Mouse (Mus musculus): Measurements from ENCODE around the gene Mitd1.
A peak's percentile ranks its signal among the peaks of the same experiment; 100 is the strongest.

Gene Mitd1

DNA sequence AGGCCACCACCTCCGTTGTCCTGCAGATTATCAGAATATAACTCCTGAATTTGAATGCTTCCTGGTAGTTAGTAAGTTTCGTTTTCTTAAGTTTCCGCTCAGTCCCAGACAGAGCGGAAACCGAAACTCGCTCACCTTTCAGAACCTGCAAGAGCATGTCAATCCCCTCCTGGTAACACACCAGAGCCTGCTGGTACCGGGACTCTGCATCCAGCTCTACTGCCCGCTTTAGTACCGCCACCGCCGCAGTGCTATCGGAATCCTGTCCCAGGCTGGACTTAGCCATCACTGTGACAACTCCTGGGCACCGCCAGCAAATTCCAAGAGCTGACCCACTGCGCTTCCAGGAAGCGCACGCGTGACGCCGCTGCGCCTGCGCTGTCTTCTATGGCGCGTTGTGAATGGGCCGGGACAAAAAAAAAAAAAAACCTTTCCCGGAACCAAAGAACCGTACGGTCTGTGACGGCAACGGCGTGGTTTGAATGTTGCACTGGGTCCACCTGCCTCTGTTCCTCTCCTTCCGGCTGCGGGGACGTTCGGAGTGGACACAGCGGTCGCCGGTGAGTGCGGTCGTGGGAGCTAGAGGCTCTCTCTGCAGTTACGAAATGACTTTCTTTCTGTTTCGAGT, at the start of gene Mitd1, which contains the start of gene Mrpl30:
TSS of gene Mitd1 (minus strand) at position 387 of the 628 bp plus-strand sequence.
TSS of gene Mrpl30 (plus strand) at position 453 of the 628 bp plus-strand sequence.
- peak; percentile 96 for DNase-seq (ENCODE audit: low read depth, low spot score)

DNA sequence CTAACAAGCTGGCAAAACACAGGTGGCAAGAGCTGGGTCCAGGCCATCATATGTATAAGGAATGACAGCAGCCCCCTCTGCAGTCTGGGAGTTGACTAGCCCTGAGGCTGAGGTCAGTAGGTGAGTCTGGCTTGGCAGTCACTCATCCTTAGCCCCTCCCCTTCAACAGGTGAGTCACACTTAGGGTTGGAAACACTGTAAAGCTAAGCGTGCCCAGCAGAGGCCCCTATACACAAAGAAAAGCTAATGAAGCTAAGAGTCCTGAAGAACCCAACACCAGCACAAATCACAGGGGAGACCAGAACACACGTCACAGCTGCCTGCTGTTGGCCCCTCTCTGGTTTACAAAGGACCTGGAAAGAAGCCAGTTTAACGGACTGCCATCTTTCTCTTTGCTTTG, 41.6 kb upstream of the Mitd1 start:
- DNase-seq (ENCODE audit: low read depth, low spot score) = peak; percentile 59

GRCm38 (mm10) chr1:37925971-37926370, 35.8 kb upstream of the Mitd1 start:
- no peak for DNase-seq (ENCODE audit: low read depth, low spot score)

DNA sequence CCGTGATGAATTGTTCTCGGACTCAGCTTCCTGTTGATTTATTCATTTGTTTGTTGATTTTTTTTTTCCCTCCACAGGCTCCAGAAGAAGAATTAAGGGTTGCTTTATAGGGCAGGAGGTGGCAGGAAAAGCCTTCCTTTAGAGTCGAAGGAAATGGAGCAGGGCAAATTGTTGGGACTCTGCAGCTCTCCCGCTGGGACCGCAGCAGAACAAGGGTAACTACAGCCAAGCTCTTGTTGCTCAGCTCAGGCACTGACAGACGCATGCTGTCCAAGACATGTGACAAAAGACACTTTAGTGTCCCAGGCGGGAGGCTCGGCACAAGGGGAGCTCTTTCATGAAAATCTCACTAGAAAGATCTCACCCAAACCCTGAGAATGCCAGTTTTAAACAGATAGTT, 32.3 kb upstream of the Mitd1 start:
- no peak for DNase-seq (ENCODE audit: low read depth, low spot score)

DNA sequence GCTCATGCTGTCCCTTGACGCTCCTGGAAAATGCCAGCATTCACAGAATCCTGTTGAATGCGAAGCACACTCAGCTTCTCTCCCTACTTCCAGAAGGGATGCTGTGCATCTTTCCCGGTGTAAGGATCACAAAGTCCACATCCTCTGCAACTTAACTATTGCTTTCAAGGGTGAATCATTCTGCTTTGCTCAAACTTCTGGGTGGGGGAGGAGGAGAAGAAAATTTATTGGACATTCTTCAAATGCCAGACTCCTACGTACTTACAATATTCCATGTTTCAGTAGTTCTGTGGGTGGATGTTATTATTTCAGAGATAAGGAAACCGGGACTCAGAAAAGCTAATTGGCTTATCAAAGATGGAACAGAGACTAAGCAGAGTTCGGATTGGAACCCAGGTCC, 27.9 kb upstream of the Mitd1 start:
- no peak for DNase-seq (ENCODE audit: low read depth, low spot score)

DNA sequence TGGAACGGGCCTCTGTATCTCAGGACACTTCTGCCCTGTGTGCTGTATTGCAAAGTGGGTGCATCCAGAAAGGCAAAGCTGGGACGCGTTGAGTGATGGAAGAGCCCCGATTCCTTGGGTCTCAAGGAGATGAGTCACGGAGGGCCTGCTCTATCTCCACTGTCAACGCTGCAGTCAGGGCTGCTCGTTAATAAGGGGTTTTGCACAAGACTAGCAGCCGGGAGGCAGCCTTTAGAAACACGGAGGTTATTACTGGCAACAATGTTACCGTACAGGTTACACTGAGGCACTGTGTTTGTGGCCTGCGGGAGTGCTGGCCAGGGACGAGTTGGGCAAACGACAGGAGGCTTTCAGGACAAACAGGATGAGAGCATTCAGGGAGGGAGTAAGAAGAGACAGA, 27.5 kb upstream of the Mitd1 start:
- DNase-seq (ENCODE audit: low read depth, low spot score) = no peak

GRCm38 (mm10) chr1:37916393-37916792, 26.2 kb upstream of the Mitd1 start, which contains the start of gene Lyg2:
Gene Lyg2 (minus strand): TSS chr1:37916493.
- no peak for DNase-seq (ENCODE audit: low read depth, low spot score)

GRCm38 (mm10) chr1:37912751-37913150, 22.5 kb upstream of the Mitd1 start:
- DNase-seq (ENCODE audit: low read depth, low spot score) = no peak

GRCm38 (mm10) chr1:37903178-37903577, 13.0 kb upstream of the Mitd1 start:
- DNase-seq (ENCODE audit: low read depth, low spot score) = peak; percentile 57

GRCm38 (mm10) chr1:37900288-37900687, 10.1 kb upstream of the Mitd1 start:
- DNase-seq (ENCODE audit: low read depth, low spot score) = no peak

GRCm38 (mm10) chr1:37899816-37900215, 9.6 kb upstream of the Mitd1 start:
- no peak for DNase-seq (ENCODE audit: low read depth, low spot score)

DNA sequence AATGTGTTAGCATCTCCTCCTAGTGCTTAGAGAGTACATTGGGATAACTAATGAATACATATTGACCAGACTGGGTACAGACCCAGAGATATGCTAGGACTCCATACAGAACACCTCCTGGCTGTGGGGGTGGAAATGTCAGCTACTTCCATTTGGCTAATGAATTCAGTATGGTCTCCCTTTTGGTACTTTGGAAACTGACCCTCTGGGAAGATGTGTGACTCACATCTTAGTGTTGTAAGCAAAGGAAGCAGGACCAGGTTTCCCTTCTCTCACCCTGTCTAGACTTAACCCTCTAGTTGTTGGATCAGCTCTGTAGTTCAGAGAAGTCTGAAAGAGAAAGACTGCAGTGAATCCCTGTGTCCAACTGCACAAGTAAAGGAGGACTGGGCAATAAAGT, 4.4 kb upstream of the Mitd1 start:
- no peak for DNase-seq (ENCODE audit: low read depth, low spot score)

GRCm38 (mm10) chr1:37891400-37891799, 1.2 kb upstream of the Mitd1 start:
- DNase-seq (ENCODE audit: low read depth, low spot score) = peak; percentile 64

- peak; percentile 19 for DNase-seq (ENCODE audit: low read depth, low spot score)
These were observed 1.0 kb downstream of the Mitd1 start for GRCm38 (mm10) chr1:37889206-37889605.

DNA sequence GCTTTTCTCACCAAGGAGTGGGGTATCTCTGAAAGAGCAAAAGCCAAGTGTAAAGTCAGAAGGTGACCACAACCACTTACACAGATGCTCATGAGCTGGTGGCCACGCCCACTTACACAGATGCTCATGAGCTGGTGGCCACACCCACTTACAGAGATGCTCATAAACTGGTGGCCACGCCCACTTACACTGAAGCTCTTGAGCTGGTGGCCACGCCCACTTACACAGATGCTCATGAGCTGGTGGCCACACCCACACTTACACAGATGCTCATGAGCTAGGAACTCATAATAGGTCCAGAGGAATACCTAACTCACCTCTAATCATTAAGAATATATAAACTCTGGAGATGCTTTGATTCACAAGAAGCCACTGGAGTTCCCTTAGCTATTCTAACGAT, 5.8 kb downstream of the Mitd1 start:
- peak; percentile 87 for DNase-seq (ENCODE audit: low read depth, low spot score)

DNA sequence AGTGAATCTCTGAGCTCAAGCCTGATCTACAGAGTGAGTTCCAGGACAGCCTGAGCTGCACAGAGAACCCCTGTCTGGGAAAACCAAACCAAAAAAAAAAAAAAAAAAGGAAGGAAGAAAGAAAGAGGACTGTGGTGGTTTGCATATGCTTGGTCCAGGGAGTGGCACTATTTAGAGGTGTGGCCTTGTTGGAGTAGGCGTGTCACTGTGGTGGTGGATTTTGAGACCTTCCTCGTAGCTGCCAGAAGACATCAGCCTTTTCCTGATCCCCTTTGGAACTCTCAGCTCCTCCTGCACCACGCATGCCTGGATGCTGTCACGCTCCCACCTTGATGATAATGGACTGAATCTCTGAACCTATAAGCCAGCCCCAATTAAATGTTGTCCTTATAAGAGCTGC, 6.8 kb downstream of the Mitd1 start:
- DNase-seq (ENCODE audit: low read depth, low spot score) = no peak

DNA sequence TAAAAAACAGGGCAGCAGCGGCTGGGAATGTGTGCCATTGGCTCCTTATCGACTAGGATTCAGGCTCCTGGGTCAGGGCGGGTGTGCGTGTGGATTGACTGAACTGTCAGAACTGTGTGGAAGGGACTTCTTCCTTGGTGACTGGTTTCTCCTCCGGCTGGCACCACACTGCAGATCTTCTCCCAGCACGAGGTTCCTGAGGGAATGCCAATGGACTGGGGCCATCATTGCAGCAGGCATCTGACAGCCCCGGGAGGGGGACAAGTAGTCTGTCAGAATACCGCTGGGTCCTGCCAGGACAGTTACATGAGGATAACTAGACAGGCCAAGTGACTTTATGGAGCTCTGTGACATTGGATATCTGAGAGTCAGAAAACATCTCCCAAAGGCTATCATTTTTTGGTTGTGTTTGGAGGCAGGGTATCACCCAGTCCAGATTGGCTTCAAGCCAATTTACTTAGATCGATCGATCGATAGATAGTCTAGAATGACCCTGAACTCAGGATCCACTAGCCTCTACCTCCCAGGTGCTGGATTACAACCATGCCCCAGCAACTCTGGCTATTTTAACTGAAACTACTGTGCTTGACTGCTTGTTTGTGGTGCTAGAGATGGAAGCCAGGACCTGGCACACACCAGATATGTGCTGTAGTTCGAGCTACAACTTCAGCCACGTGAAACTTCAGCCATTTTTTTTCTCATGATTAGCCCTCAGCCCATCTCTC, 12.3 kb downstream of the Mitd1 start:
- no peak for DNase-seq (ENCODE audit: low read depth, low spot score)

- peak; percentile 25 for DNase-seq (ENCODE audit: low read depth, low spot score)
These were observed 17.1 kb downstream of the Mitd1 start for GRCm38 (mm10) chr1:37873157-37873556.

- DNase-seq (ENCODE audit: low read depth, low spot score) = peak; percentile 94
These were observed 17.8 kb downstream of the Mitd1 start for GRCm38 (mm10) chr1:37872131-37873067.

GRCm38 (mm10) chr1:37871704-37872103, 18.5 kb downstream of the Mitd1 start, which contains the start of gene Lipt1:
Gene Lipt1 (plus strand): TSS chr1:37871738.
- DNase-seq (ENCODE audit: low read depth, low spot score) = no peak

DNA sequence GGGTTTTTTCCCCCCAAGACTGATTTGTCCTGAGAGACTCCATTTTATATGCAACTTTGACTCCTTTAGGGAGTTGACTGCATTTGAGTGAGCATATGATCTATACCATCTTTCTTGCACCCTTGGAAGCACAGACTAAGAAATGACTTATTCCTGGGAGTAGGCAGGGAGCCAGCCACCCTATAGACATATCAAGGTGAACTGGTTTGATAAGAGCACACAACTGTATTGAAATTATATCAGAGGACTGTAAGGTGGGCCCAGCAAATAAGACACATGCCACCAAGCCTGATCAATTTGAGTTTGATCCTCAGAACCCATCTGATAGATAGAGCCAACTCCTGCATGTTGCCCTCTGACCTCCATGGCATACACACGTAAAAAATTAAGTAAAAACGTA, 20.8 kb downstream of the Mitd1 start:
- no peak for DNase-seq (ENCODE audit: low read depth, low spot score)

GRCm38 (mm10) chr1:37868640-37869039, 21.6 kb downstream of the Mitd1 start:
- no peak for DNase-seq (ENCODE audit: low read depth, low spot score)
